Mouse (Mus musculus) MEL (cell line): Measurements from ENCODE around the gene Vps18. TPM values are rescaled to one million over a fixed set of nuclear protein-coding genes. Genes with fewer than 3 reads are reported as not detected.

Source experiments
- DNase-seq: peaks from one replicate; pipeline ENCODE4 v3.0.0; 2011; ENCODE audit warnings: low read depth, low spot score
- H3K27ac ChIP-seq: 2 replicates; pipeline ENCODE4 v1.5.1; 2012; ENCODE audit warnings: low read depth, mild to moderate bottlenecking, control low read depth, low read length, moderate library complexity; ENCODE audit not compliant: control insufficient read depth
- H3K27me3 ChIP-seq, 2 experiments: fragments of 150-350 bp in 1 of 2; sonication (generic) in 1 of 2; 2 replicates each; pipeline ENCODE4 v1.6.1; 2012; ENCODE audit warnings: low read length in 2 of 2, mild to moderate bottlenecking in 2 of 2, improper control_type of control experiment in 1 of 2, moderate library complexity in 1 of 2; ENCODE audit not compliant: insufficient read depth in 2 of 2, control insufficient read depth in 1 of 2
- H3K36me3 ChIP-seq, 2 experiments: 2 replicates each; pipeline ENCODE4 v1.6.1; 2012 to 2014; ENCODE audit warnings: low read length in 2 of 2, improper control_type of control experiment in 1 of 2, inconsistent platforms in 1 of 2, mild to moderate bottlenecking in 1 of 2; ENCODE audit not compliant: insufficient read depth in 2 of 2, control insufficient read depth in 1 of 2
- H3K4me1 ChIP-seq, 2 experiments: fragments of 150-350 bp in 1 of 2; sonication (generic) in 1 of 2; 2 replicates each; pipeline ENCODE4 v1.6.1; 2012; ENCODE audit warnings: low read length in 2 of 2, improper control_type of control experiment in 1 of 2, mild to moderate bottlenecking in 1 of 2; ENCODE audit not compliant: insufficient read depth in 2 of 2, control insufficient read depth in 1 of 2
- H3K4me3 ChIP-seq, 2 experiments: fragments of 150-350 bp in 1 of 2; sonication (generic) in 1 of 2; 2 replicates each; pipeline ENCODE4 v1.5.1; 2012; ENCODE audit warnings: low read depth in 2 of 2, low read length in 2 of 2, mild to moderate bottlenecking in 2 of 2, moderate library complexity in 2 of 2, control low read depth in 1 of 2, improper control_type of control experiment in 1 of 2; ENCODE audit not compliant: control insufficient read depth in 1 of 2, insufficient read depth in 1 of 2
- H3K79me2 ChIP-seq: 2 replicates; pipeline ENCODE4 v1.6.1; 2012; ENCODE audit warnings: mild to moderate bottlenecking, low read length, moderate library complexity; ENCODE audit not compliant: control insufficient read depth, poor library complexity, insufficient read depth
- H3K9ac ChIP-seq: 2 replicates; pipeline ENCODE4 v1.6.1; 2012; ENCODE audit warnings: low read depth, mild to moderate bottlenecking, control low read depth, low read length, moderate library complexity; ENCODE audit not compliant: control insufficient read depth, poor library complexity, severe bottlenecking
- H3K9me3 ChIP-seq: fragments of 150-350 bp; sonication (generic); replicated peaks from 2 replicates; pipeline ENCODE4 v1.6.1; 2012; ENCODE audit warnings: mild to moderate bottlenecking, low read length, improper control_type of control experiment, moderate library complexity; ENCODE audit not compliant: insufficient read depth
- BHLHE40 ChIP-seq: IDR thresholded peaks from 2 replicates; pipeline ENCODE4 v1.6.1; 2012; ENCODE audit warnings: low read depth, mild to moderate bottlenecking, inconsistent platforms, low read length, improper control_type of control experiment, borderline replicate concordance
- CHD1 ChIP-seq: IDR thresholded peaks from 2 replicates; pipeline ENCODE4 v1.6.1; 2012; ENCODE audit warnings: low read depth, mild to moderate bottlenecking, inconsistent platforms, low read length, improper control_type of control experiment
- CTCF ChIP-seq, 3 experiments: IDR thresholded peaks in 2 of 3; conservative IDR thresholded peaks in 1 of 3; 2 replicates each; pipeline ENCODE4 v1.5.1; 2011 to 2012; ENCODE audit warnings: low read length in 3 of 3, low read depth in 2 of 3, mild to moderate bottlenecking in 2 of 3, improper control_type of control experiment in 1 of 3, inconsistent platforms in 1 of 3, mixed read lengths in 1 of 3, moderate library complexity in 1 of 3; ENCODE audit not compliant: control insufficient read depth in 1 of 3, insufficient read depth in 1 of 3, poor library complexity in 1 of 3, severe bottlenecking in 1 of 3
- ELF1 ChIP-seq: IDR thresholded peaks from 2 replicates; pipeline ENCODE4 v1.6.1; 2014; ENCODE audit warnings: low read depth, mild to moderate bottlenecking, inconsistent platforms, low read length, improper control_type of control experiment, moderate library complexity
- EP300 ChIP-seq, 2 experiments: IDR thresholded peaks; 2 replicates each; pipeline ENCODE4 v1.6.1; 2011; ENCODE audit warnings: improper control_type of control experiment in 2 of 2, low read length in 2 of 2, low read depth in 1 of 2, mild to moderate bottlenecking in 1 of 2
- ETS1 ChIP-seq: IDR thresholded peaks from 2 replicates; pipeline ENCODE4 v1.6.1; 2012; ENCODE audit warnings: low read depth, mild to moderate bottlenecking, inconsistent platforms, low read length, improper control_type of control experiment, moderate library complexity
- GATA1 ChIP-seq: IDR thresholded peaks from 2 replicates; pipeline ENCODE4 v1.6.1; 2011; ENCODE audit warnings: low read depth, low read length, improper control_type of control experiment
- HCFC1 ChIP-seq: IDR thresholded peaks from 2 replicates; pipeline ENCODE4 v1.6.1; 2012; ENCODE audit warnings: low read depth, mild to moderate bottlenecking, inconsistent platforms, low read length, improper control_type of control experiment, moderate library complexity
- MAFK ChIP-seq: IDR thresholded peaks from 2 replicates; pipeline ENCODE4 v1.6.1; 2011; ENCODE audit warnings: low read depth, mild to moderate bottlenecking, low read length, improper control_type of control experiment, borderline replicate concordance
- MAX ChIP-seq: IDR thresholded peaks from 2 replicates; pipeline ENCODE4 v1.6.1; 2011; ENCODE audit warnings: low read length, improper control_type of control experiment
- MAZ ChIP-seq: IDR thresholded peaks from 2 replicates; pipeline ENCODE4 v1.6.1; 2012; ENCODE audit warnings: low read depth, mild to moderate bottlenecking, inconsistent platforms, low read length, improper control_type of control experiment
- MXI1 ChIP-seq: IDR thresholded peaks from 2 replicates; pipeline ENCODE4 v1.6.1; 2011; ENCODE audit warnings: mild to moderate bottlenecking, low read depth, low read length, improper control_type of control experiment
- NELFE ChIP-seq: IDR thresholded peaks from 2 replicates; pipeline ENCODE4 v1.6.1; 2011; ENCODE audit warnings: low read depth, low read length, improper control_type of control experiment
- POLR2AphosphoS2 ChIP-seq: IDR thresholded peaks from 2 replicates; pipeline ENCODE4 v1.6.1; 2011; ENCODE audit warnings: low read length, improper control_type of control experiment
- POLR2AphosphoS5 ChIP-seq: IDR thresholded peaks from 2 replicates; pipeline ENCODE4 v1.6.1; 2012; ENCODE audit warnings: low read depth, borderline replicate concordance, mild to moderate bottlenecking, inconsistent platforms, low read length, moderate library complexity, mixed read lengths
- RAD21 ChIP-seq: IDR thresholded peaks from 2 replicates; pipeline ENCODE4 v1.6.1; 2011; ENCODE audit warnings: mild to moderate bottlenecking, low read depth, low read length, improper control_type of control experiment
- RCOR1 ChIP-seq: IDR thresholded peaks from 2 replicates; pipeline ENCODE4 v1.6.1; 2012; ENCODE audit warnings: low read depth, mild to moderate bottlenecking, inconsistent platforms, low read length, improper control_type of control experiment
- SMC3 ChIP-seq: IDR thresholded peaks from 2 replicates; pipeline ENCODE4 v1.6.1; 2011; ENCODE audit warnings: low read depth, low read length, improper control_type of control experiment
- TAL1 ChIP-seq: IDR thresholded peaks from 2 replicates; pipeline ENCODE4 v1.6.1; 2012; ENCODE audit warnings: mild to moderate bottlenecking, inconsistent platforms, low read length, moderate library complexity, mixed read lengths
- TBP ChIP-seq: IDR thresholded peaks from 2 replicates; pipeline ENCODE4 v1.8.0; 2011; ENCODE audit warnings: low read depth, low read length, improper control_type of control experiment
- TCF12 ChIP-seq: IDR thresholded peaks from 2 replicates; pipeline ENCODE4 v1.6.1; 2014; ENCODE audit warnings: low read depth, mild to moderate bottlenecking, inconsistent platforms, low read length, improper control_type of control experiment, moderate library complexity
- USF2 ChIP-seq, 2 experiments: IDR thresholded peaks; 2 replicates each; pipeline ENCODE4 v1.6.1; 2011 to 2012; ENCODE audit warnings: improper control_type of control experiment in 2 of 2, low read length in 2 of 2, borderline replicate concordance in 1 of 2, inconsistent platforms in 1 of 2, low read depth in 1 of 2, mild to moderate bottlenecking in 1 of 2; ENCODE audit not compliant: insufficient read depth in 1 of 2
- ZC3H11A ChIP-seq: IDR thresholded peaks from 2 replicates; pipeline ENCODE4 v1.6.1; 2012; ENCODE audit warnings: low read depth, mild to moderate bottlenecking, inconsistent platforms, low read length, improper control_type of control experiment
- ZKSCAN1 ChIP-seq: IDR thresholded peaks from 2 replicates; pipeline ENCODE4 v1.6.1; 2012; ENCODE audit warnings: low read depth, mild to moderate bottlenecking, inconsistent platforms, low read length, improper control_type of control experiment, moderate library complexity
- ZMIZ1 ChIP-seq: IDR thresholded peaks from 2 replicates; pipeline ENCODE4 v1.6.1; 2012; ENCODE audit warnings: low read depth, mild to moderate bottlenecking, inconsistent platforms, low read length, improper control_type of control experiment, moderate library complexity
- polyA plus RNA-seq, 2 experiments: library from polyadenylated mRNA; stranded (reverse) in 1 of 2; unstranded in 1 of 2; fragments of >175 nt in 1 of 2; fragments of >200 nt in 1 of 2; gene quantifications; 2 replicates each; pipeline versions ENCODE4 v1.2.1 to v1.2.4; 2012; ENCODE audit warnings: low replicate concordance in 2 of 2, low read depth in 1 of 2; ENCODE audit not compliant: insufficient read length in 2 of 2, insufficient read depth in 1 of 2, missing spikeins in 1 of 2
- total RNA-seq: library from RNA; depleted of rRNA; stranded (reverse); fragments of 300-350 nt; gene quantifications from 2 replicates; pipeline ENCODE4 v1.2.3, GENCODE M21; 2012

Gene Vps18
- total and polyA plus RNA-seq, 3 experiments: 28.0 to 30.4 TPM; not detected in 1

DNA sequence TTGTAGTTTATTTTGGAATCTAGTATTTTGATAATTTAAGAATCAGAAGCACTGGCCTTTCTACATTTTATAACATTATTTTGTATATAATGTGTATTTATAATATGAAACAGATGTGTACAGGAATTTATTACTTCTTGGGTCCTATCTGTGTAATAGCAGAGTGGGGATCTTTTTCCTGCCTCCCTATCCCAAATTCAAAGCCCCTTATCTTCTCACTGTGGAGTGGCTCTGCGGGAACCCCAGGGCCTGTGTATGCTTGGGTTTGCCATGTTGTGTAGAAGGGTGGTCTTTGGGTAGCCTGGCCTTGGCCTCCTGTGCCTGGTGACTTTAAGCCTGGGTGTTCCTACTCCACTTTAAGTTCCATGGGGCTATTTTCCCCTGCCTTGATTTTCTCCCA is 47.0 kb downstream of the Vps18 start:
- Histone ChIP-seq H3K36me3 (peaks cover 0 to 6% of the 10 kb centered on the region in 2 experiments; a peak in 2 of 4 replicates), H3K79me2 (no peaks in the 10 kb centered on the region; the same call in 1 of the 2 replicates), H3K9ac (no peak overlapping the region), H3K27me3 (no peaks in the 10 kb centered on the region), H3K4me1 (peaks cover 2 to 15% of the 10 kb centered on the region in 2 experiments; a peak in 3 of 4 replicates), H3K27ac (no peak overlapping the region), H3K9me3 (no peaks in the 10 kb centered on the region), H3K4me3 (no peak overlapping the region)
- no peak for DNase-seq
- TF ChIP-seq MXI1 (no peak), TBP (no peak), MAZ (no peak), TAL1 (no peak), GATA1 (peak; percentile 69), MAFK (no peak), TCF12 (peak; percentile 42; the same call in 1 of the 2 replicates), CHD1 (no peak), CTCF (IDR thresholded peaks at IDR 0.05 in 2 of 3, conservative IDR thresholded peaks at IDR 0.05 in 1 of 3; ENCODE audit: control insufficient read depth in 1 of 3, insufficient read depth in 1 of 3, low read depth in 2 of 3, low read length in 3 of 3, poor library complexity in 1 of 3, severe bottlenecking in 1 of 3) (no peak), RCOR1 (no peak), BHLHE40 (no peak), ZC3H11A (no peak), EP300 (IDR thresholded peaks at IDR 0.05; ENCODE audit: low read depth in 1 of 2, low read length in 2 of 2) (peak; percentile 47 to 54; a peak in 3 of 4 replicates), SMC3 (no peak), RAD21 (no peak), ELF1 (no peak), POLR2AphosphoS2 (no peak)

DNA sequence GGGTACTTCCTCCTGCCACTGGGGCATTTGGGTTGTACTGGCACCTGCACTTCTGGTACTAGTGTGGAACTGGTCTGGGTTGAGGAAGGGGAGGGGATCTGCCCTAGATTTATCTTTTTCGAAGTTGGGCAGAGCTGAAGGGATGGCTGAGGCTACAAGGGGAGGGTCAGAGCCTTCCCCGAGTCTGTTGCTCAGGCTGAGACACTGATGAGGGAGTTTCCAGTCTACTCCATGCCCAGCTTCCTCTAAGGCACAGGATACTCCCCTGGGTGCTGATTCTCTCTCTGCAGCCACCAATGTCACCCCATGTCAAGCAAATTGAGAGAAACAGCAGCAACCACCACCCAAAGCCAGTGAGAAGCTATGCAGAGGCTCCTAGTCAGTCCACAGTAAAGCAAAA is 47.5 kb downstream of the Vps18 start:
- TF ChIP-seq MAX: no peak
- no peak for TF ChIP-seq ETS1
- no peak for TF ChIP-seq TCF12
- TF ChIP-seq MAFK: no peak
- no peak for TF ChIP-seq RAD21
- no peak for TF ChIP-seq CHD1
- no peak for TF ChIP-seq MAZ
- no peak for TF ChIP-seq GATA1
- TF ChIP-seq NELFE: no peak
- TF ChIP-seq ZKSCAN1: no peak
- TF ChIP-seq USF2 (IDR thresholded peaks at IDR 0.05; ENCODE audit: borderline replicate concordance in 1 of 2, insufficient read depth in 1 of 2, low read depth in 1 of 2, low read length in 2 of 2): no peak
- no peak for TF ChIP-seq ZMIZ1
- TF ChIP-seq HCFC1: no peak
- TF ChIP-seq ELF1: no peak
- TF ChIP-seq POLR2AphosphoS5: no peak
- no peak for DNase-seq
- Histone ChIP-seq H3K4me1 (peaks cover 2 to 15% of the 10 kb centered on the region in 2 experiments; a peak in 3 of 4 replicates), H3K4me3 (no peak overlapping the region), H3K36me3 (peaks cover 0 to 6% of the 10 kb centered on the region in 2 experiments; a peak in 2 of 4 replicates), H3K9ac (no peak overlapping the region), H3K79me2 (no peaks in the 10 kb centered on the region; the same call in 1 of the 2 replicates), H3K27me3 (no peaks in the 10 kb centered on the region), H3K9me3 (no peaks in the 10 kb centered on the region), H3K27ac (no peak overlapping the region)
